Mouse (Mus musculus): Measurements from ENCODE around the gene Nos3. TPM values are rescaled to one million over a fixed set of nuclear protein-coding genes. Genes with fewer than 3 reads are reported as not detected.

Gene Nos3
- polyA plus RNA-seq, 1 experiment = 32.3 TPM

DNA sequence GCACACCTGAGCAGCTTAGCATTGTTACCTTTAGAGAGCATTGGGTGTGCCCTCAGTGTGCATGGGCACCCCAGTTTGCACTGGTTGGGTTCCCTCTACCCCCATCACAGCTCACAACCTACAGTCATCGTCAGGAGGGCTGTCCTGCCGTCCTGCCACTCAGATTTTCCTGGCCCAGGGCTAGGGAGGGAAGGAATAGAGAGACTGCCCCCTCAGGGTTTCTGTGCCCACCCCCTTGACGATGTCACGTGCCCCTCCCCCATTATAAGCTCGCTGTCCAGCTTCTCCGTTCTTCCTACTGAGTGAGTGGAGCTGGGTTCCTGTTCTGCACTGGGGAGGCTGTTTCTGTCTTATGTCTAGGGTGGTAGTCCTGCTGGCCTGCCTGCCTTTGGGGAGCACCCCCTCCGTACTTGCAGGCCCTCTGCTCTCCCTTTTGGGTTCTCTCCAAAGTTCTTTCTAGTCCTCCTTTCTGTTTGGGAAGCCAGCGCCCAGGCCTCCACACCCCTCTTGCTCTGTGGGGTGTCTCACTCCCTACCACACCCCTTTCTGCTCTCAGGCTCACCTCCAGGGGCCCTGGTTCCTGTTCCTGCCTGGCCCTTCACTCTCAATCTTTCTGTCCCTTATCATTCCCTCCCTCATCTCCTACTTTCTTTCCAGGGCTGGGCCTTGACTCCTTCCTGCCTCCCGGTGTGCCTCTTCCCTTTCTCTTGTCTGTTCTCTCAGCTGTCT is 62.1 kb downstream of the Nos3 start:
- no peak for DNase-seq (ENCODE audit: low read depth)

DNA sequence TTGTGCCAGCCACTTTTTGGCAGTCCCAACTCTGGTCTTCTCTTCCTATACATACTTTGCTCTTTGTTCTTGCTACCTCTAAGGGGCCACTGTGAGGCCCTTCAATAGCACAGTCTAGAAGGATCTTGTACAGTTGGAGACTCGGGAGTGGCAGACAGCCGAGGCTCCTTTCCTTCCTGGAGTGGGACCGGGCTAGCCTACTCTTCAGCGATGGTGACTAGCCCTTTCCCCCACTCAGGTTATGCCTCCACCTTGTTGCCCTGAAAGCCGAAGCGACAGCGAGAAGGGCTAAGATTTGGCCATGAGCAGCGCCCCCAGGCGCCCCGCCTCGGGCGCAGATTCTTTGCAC is 62.6 kb downstream of the Nos3 start:
- no peak for DNase-seq (ENCODE audit: low read depth)

DNA sequence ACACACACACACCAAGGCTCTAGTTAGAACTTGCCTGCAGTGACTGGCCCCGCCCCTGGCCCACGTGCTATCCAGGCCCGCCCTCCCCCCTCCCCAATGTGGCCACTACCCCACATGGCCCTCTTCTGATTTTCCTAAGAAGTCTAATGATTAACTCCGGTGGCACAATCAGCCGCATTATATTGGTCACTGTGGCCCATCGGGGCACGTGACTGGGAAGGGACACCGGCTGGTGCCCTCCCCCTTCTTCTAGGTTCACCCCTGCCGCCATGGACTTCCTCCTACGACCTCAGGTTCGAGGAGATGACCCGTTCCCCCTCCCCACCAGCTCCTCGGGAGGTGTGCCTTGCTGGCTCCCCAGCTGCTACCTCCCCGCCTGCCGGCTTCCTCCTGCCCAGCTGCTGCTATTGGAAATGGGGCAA is 63.4 kb downstream of the Nos3 start:
- DNase-seq (ENCODE audit: low read depth) = no peak

DNA sequence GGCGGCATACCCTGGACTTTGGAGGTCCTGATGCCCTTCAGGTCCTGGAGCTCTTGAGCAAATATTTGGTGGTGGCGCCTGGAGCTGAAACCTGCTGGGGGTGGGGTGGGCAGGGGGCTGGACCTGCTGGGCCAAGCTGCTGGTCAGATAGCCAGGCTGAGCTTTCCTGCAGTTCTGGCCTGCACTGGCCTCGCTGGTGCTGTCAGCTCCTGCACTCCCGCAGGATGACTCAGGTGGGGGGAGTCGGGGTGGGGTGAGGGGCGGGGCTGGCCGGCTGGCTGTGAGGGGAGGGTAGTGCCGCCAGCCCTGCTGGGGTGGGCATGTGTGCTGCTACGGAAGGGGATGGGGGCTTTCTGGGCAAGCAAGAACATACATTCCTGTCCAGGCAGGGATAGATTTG is 64.0 kb downstream of the Nos3 start:
- no peak for DNase-seq (ENCODE audit: low read depth)

GRCm38 (mm10) chr5:24433993-24434392 is 69.4 kb downstream of the Nos3 start:
- no peak for DNase-seq (ENCODE audit: low read depth)

Other genes starting within 250 kb of the Nos3 start
- 6.5 and 7.8 TPM in 2 replicates for gene Nupl2, start 199.8 kb upstream of the Nos3 start, polyA plus RNA-seq (2012; rRNA removed)
- 38.9 and 50.7 TPM in 2 replicates for gene Kcnh2, start 13.2 kb upstream of the Nos3 start, polyA plus RNA-seq (2012; rRNA removed)
- 1.1 and 1.2 TPM in 2 replicates for gene Atg9b, start 27.3 kb downstream of the Nos3 start, polyA plus RNA-seq (2012; rRNA removed)
- 52.2 and 61.0 TPM in 2 replicates for gene Abcb8, start 28.9 kb downstream of the Nos3 start, polyA plus RNA-seq (2012; rRNA removed)
- 0.08 and 0.43 TPM in 2 replicates for gene Asic3, start 48.6 kb downstream of the Nos3 start, polyA plus RNA-seq (2012; rRNA removed)
- gene Cdk5, start 58.7 kb downstream of the Nos3 start, polyA plus RNA-seq (2012; rRNA removed) = 70.5 and 94.8 TPM in 2 replicates
- gene Slc4a2, start 59.0 kb downstream of the Nos3 start, polyA plus RNA-seq (2012; rRNA removed) = 60.6 and 67.9 TPM in 2 replicates
- 147 and 182 TPM in 2 replicates for gene Fastk, start 80.5 kb downstream of the Nos3 start, polyA plus RNA-seq (2012; rRNA removed)
- gene Tmub1, start 83.0 kb downstream of the Nos3 start, polyA plus RNA-seq (2012; rRNA removed) = 32.8 and 39.3 TPM in 2 replicates
- gene Agap3, start 87.4 kb downstream of the Nos3 start, polyA plus RNA-seq (2012; rRNA removed) = 52.6 and 60.0 TPM in 2 replicates
- gene Gbx1, start 162.4 kb downstream of the Nos3 start, polyA plus RNA-seq (2012; rRNA removed) = 0.03 TPM in 1 of 2 replicates, not detected in the other
- 1.4 and 1.6 TPM in 2 replicates for gene Asb10, start 176.2 kb downstream of the Nos3 start, polyA plus RNA-seq (2012; rRNA removed)
- 0.05 and 0.13 TPM in 2 replicates for gene 4931409K22Rik, start 192.0 kb downstream of the Nos3 start, polyA plus RNA-seq (2012; rRNA removed)
- 39.8 and 50.0 TPM in 2 replicates for gene Abcf2, start 212.7 kb downstream of the Nos3 start, polyA plus RNA-seq (2012; rRNA removed)
- gene Chpf2, start 221.9 kb downstream of the Nos3 start, polyA plus RNA-seq (2012; rRNA removed) = 57.2 and 62.9 TPM in 2 replicates

Measured in gonadal fat pad, adult 2 months (tissue).